8 mouse cellular contexts compared by ENCODE assay signal in genomic region chr13:65242319-65242787, GRCm38 (mm10). TPM values are rescaled to one million over a fixed set of nuclear protein-coding genes. Genes with fewer than 3 reads are reported as not detected.
DNase-seq lines count a peak whose midpoint lies in the region; ATAC-seq and TF ChIP-seq lines count a peak whose summit lies in the region.

No protein-coding gene starts in this region.

- H3K9me3 ChIP-seq in heart, embryonic 14.5 days (ENCODE audit: control insufficient read depth, low read length): no peaks in the 10 kb centered on the region
- H3K9me3 ChIP-seq in ES-E14 (ENCODE audit: control insufficient read depth, insufficient read depth, low read depth, low read length): no peaks in the 10 kb centered on the region
- H3K9me3 ChIP-seq in forebrain, embryonic 14.5 days (replicated peaks; ENCODE audit: control insufficient read depth, low read length): peaks cover 24% of the 10 kb centered on the region
- H3K9me3 ChIP-seq in liver, embryonic 13.5 days (replicated peaks): 0 out of 2 replicates have a peak, but pooled peaks cover 8% of the 10 kb centered on the region

- H3K27me3 ChIP-seq in heart, embryonic 14.5 days (ENCODE audit: control insufficient read depth, insufficient read depth, low read length): no peaks in the 10 kb centered on the region
- H3K27me3 ChIP-seq in forebrain, embryonic 14.5 days (replicated peaks; ENCODE audit: control insufficient read depth, insufficient read depth, low read length): no peaks in the 10 kb centered on the region
- H3K27me3 ChIP-seq in liver, embryonic 13.5 days: no peaks in the 10 kb centered on the region

- peak overlapping the region; percentile 81; the same call in 1 of the 2 replicates for H3K9ac ChIP-seq in heart, embryonic 14.5 days (ENCODE audit: low read length)
- H3K9ac ChIP-seq in ES-E14 (ENCODE audit: insufficient read depth, low read depth, low read length, poor library complexity, severe bottlenecking): peak overlapping the region; percentile 93
- no peak overlapping the region for H3K9ac ChIP-seq in forebrain, embryonic 14.5 days (ENCODE audit: low read length)
- peak overlapping the region; percentile 80 for H3K9ac ChIP-seq in liver, embryonic 13.5 days

- 19% methylated on average over 27 of the region's 27 CpGs for WGBS in heart, embryonic 14.5 days
- WGBS in forebrain, embryonic 14.5 days: 50% methylated on average over 27 of the region's 27 CpGs
- 24% methylated on average over 27 of the region's 27 CpGs for WGBS in liver, embryonic 13.5 days (ENCODE audit: insufficient replicate concordance)

- H3K4me2 ChIP-seq in heart, embryonic 14.5 days (ENCODE audit: low read length): peak overlapping the region; percentile 95
- peak overlapping the region; percentile 96 for H3K4me2 ChIP-seq in forebrain, embryonic 14.5 days (ENCODE audit: low read length)
- H3K4me2 ChIP-seq in liver, embryonic 13.5 days: peak overlapping the region; percentile 94

- H3K27ac ChIP-seq in heart, embryonic 14.5 days (replicated peaks in 1 of 2; ENCODE audit: control insufficient read depth in 1 of 2, insufficient read depth in 1 of 2, low read depth in 2 of 2, low read length in 2 of 2): no peak overlapping the region
- no peak overlapping the region; the same call in 1 of the 2 replicates for H3K27ac ChIP-seq in ES-E14 (ENCODE audit: insufficient read depth, low read depth, low read length, poor library complexity, severe bottlenecking)
- no peak overlapping the region for H3K27ac ChIP-seq in forebrain, embryonic 14.5 days (ENCODE audit: low read depth, low read length)
- no peak overlapping the region for H3K27ac ChIP-seq in liver, embryonic 13.5 days

- no peak for ATAC-seq in heart, embryonic 14.5 days (ENCODE audit: insufficient number of reproducible peaks, insufficient read depth, low FRiP score, low read depth)
- no peak for ATAC-seq in forebrain, embryonic 14.5 days
- ATAC-seq in liver, embryonic 13.5 days (ENCODE audit: low read depth): no peak
- ATAC-seq in activated CD4-positive, CD25-positive, alpha-beta regulatory T cell, adult 4 months: no peak

- no peak for DNase-seq in heart, adult 8-10 months (ENCODE audit: low spot score)
- no peak for DNase-seq in ES-E14 (ENCODE audit: low read depth, low spot score)
- no peak for DNase-seq in forebrain, embryonic 14.5 days (ENCODE audit: low spot score)
- no peak for DNase-seq in liver, embryonic 13.5 days
- peak; percentile 16 for DNase-seq in yolk sac, embryonic 10.5 days (ENCODE audit: low spot score)
- DNase-seq in right cerebral cortex, postnatal 25 days: no peak

- no peaks in the 10 kb centered on the region for H3K36me3 ChIP-seq in heart, embryonic 14.5 days (ENCODE audit: control insufficient read depth, insufficient read depth, low read length)
- H3K36me3 ChIP-seq in ES-E14 (ENCODE audit: control insufficient read depth, insufficient read depth, low read length, poor library complexity, severe bottlenecking): no peaks in the 10 kb centered on the region
- no peaks in the 10 kb centered on the region for H3K36me3 ChIP-seq in forebrain, embryonic 14.5 days (ENCODE audit: control insufficient read depth, insufficient read depth, low read length)
- H3K36me3 ChIP-seq in liver, embryonic 13.5 days: peaks cover 14% of the 10 kb centered on the region

- in situ Hi-C loops in ES-E14 (cut with MboI; ENCODE audit: low sequenced_read_pairs in 2 of 2, unreplicated experiment in 2 of 2): no loop called here

- H3K4me1 ChIP-seq in heart, embryonic 14.5 days (ENCODE audit: control insufficient read depth in 2 of 2, insufficient read depth in 2 of 2, low read length in 2 of 2): peaks cover 2 to 11% of the 10 kb centered on the region in 2 experiments; a peak in 1 of 4 replicates
- peaks cover 0 to 9% of the 10 kb centered on the region in 2 experiments; a peak in 2 of 4 replicates for H3K4me1 ChIP-seq in ES-E14 (ENCODE audit: control insufficient read depth in 2 of 2, insufficient read depth in 2 of 2, low read length in 2 of 2, poor library complexity in 1 of 2)
- peaks cover 7% of the 10 kb centered on the region for H3K4me1 ChIP-seq in forebrain, embryonic 14.5 days (ENCODE audit: control insufficient read depth, insufficient read depth, low read length)
- H3K4me1 ChIP-seq in liver, embryonic 13.5 days (replicated peaks): peaks cover 25% of the 10 kb centered on the region

- H3K4me3 ChIP-seq in heart, embryonic 14.5 days (ENCODE audit: control insufficient read depth in 1 of 2, insufficient read depth in 1 of 2, low read depth in 1 of 2, low read length in 2 of 2): peak overlapping the region; percentile 58 to 71
- peak overlapping the region; percentile 82 to 96 for H3K4me3 ChIP-seq in ES-E14 (ENCODE audit: insufficient read depth in 1 of 2, low read depth in 1 of 2, low read length in 2 of 2, poor library complexity in 1 of 2, severe bottlenecking in 1 of 2)
- H3K4me3 ChIP-seq in forebrain, embryonic 14.5 days (ENCODE audit: low read depth, low read length): peak overlapping the region; percentile 61
- peak overlapping the region; percentile 79 for H3K4me3 ChIP-seq in liver, embryonic 13.5 days (replicated peaks)

TF ChIP-seq in ES-E14, 5 proteins besides CTCF, POLR2A, EP300 and RAD21:
- no peak for TF ChIP-seq ZC3H11A (IDR thresholded peaks at IDR 0.05; ENCODE audit: borderline replicate concordance, low read depth, low read length)

RNA-seq across cellular contexts. Expression of gene Gm10775, which starts 17.0 kb away (rescaled TPM):
- not detected in 2 replicates for polyA plus RNA-seq in heart, embryonic 14.5 days (2014; fragmentation: Nextera tagmentation; extraction: Ambion mirVana)
- total RNA-seq in heart, adult 8-10 months (2022): not detected
- 0.21 TPM in 1 of 2 replicates, not detected in the other for total RNA-seq in ES-E14 (2012; rRNA removed)
- 0.14 TPM in 1 of 2 replicates, not detected in the other for polyA plus RNA-seq in forebrain, embryonic 14.5 days (2014; fragmentation: Nextera tagmentation; extraction: Ambion mirVana)
- not detected in 2 replicates for polyA plus RNA-seq in liver, embryonic 13.5 days (2015; fragmentation: Nextera tagmentation; extraction: Ambion mirVana)
- not detected for polyA plus RNA-seq in activated CD4-positive, CD25-positive, alpha-beta regulatory T cell, adult 4 months (2017; shearing (Covaris generic))

RNA-seq across cellular contexts. Expression of gene Zfp369, which starts 36.3 kb away (rescaled TPM):
- polyA plus RNA-seq in heart, embryonic 14.5 days (2014; fragmentation: Nextera tagmentation; extraction: Ambion mirVana): 16.2 and 17.3 TPM in 2 replicates
- total RNA-seq in heart, adult 8-10 months (2022): 10 to 100 TPM; 20.1 to 26.1 (median 21.2) TPM
- 30.7 and 36.0 TPM in 2 replicates for total RNA-seq in ES-E14 (2012; rRNA removed)
- polyA plus RNA-seq in forebrain, embryonic 14.5 days (2014; fragmentation: Nextera tagmentation; extraction: Ambion mirVana): 17.6 and 21.4 TPM in 2 replicates
- 3.5 and 3.7 TPM in 2 replicates for polyA plus RNA-seq in liver, embryonic 13.5 days (2015; fragmentation: Nextera tagmentation; extraction: Ambion mirVana)
- polyA plus RNA-seq in activated CD4-positive, CD25-positive, alpha-beta regulatory T cell, adult 4 months (2017; shearing (Covaris generic)): 10 to 100 TPM; 15.4 to 16.8 TPM

RNA-seq across cellular contexts. Expression of gene Nlrp4f, which starts 36.6 kb away (rescaled TPM):
- not detected in 2 replicates for polyA plus RNA-seq in heart, embryonic 14.5 days (2014; fragmentation: Nextera tagmentation; extraction: Ambion mirVana)
- not detected for total RNA-seq in heart, adult 8-10 months (2022)
- total RNA-seq in ES-E14 (2012; rRNA removed): 1.1 and 4.6 TPM in 2 replicates
- polyA plus RNA-seq in forebrain, embryonic 14.5 days (2014; fragmentation: Nextera tagmentation; extraction: Ambion mirVana): not detected in 2 replicates
- polyA plus RNA-seq in liver, embryonic 13.5 days (2015; fragmentation: Nextera tagmentation; extraction: Ambion mirVana): not detected in 2 replicates
- not detected for polyA plus RNA-seq in activated CD4-positive, CD25-positive, alpha-beta regulatory T cell, adult 4 months (2017; shearing (Covaris generic))
